Mouse (Mus musculus): ENCODE data around the gene Pcnx.
A peak's percentile ranks its signal among the peaks of the same experiment; 100 is the strongest.
"Not testable (repeated sequence)": the region's sequence is repeated elsewhere in the genome, so short reads cannot be mapped to it uniquely, and the experiment has no call there.

The Pcnx gene

DNA sequence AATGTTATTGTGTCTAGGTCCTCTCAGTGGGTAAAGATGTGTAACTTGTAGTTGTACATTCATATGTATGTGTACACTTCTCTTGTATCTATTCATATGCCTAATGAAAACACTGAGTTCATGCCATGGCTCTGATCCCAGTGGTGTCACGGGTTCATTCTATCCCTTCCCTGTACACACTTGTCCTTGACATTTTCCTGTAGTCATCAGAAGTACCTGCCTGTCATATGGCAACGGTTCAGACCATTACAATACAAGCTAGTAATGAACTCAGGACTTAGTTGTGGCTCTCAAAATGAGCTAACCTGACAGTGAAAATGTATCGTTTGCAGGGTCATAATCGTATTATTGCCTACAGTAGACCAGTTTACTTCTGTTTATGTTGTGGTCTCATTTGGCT lies 98.5 kb downstream of the Pcnx start:
- DNase-seq (ENCODE audit: low spot score in 2 of 2) = no peak

DNA sequence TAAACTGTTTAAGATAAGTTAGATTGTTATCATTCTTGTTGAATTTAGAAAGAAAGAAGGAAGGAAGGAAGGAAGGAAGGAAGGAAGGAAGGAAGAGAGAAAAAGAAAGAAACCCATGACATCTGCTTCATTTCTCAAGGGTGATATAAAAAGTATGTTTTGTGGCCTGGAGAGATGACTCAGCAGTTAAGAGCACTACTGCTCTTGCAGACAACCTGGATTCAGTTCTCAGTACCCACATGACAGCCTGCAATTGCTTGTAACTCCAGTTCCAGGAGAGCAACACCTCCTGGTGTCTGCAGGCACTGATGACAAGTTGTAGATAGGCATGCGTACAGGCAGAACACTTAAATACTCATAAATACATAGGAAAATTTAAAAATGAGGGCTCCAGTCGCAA lies 105.6 kb downstream of the Pcnx start:
- DNase-seq (ENCODE audit: low spot score in 2 of 2) = no peak

DNA sequence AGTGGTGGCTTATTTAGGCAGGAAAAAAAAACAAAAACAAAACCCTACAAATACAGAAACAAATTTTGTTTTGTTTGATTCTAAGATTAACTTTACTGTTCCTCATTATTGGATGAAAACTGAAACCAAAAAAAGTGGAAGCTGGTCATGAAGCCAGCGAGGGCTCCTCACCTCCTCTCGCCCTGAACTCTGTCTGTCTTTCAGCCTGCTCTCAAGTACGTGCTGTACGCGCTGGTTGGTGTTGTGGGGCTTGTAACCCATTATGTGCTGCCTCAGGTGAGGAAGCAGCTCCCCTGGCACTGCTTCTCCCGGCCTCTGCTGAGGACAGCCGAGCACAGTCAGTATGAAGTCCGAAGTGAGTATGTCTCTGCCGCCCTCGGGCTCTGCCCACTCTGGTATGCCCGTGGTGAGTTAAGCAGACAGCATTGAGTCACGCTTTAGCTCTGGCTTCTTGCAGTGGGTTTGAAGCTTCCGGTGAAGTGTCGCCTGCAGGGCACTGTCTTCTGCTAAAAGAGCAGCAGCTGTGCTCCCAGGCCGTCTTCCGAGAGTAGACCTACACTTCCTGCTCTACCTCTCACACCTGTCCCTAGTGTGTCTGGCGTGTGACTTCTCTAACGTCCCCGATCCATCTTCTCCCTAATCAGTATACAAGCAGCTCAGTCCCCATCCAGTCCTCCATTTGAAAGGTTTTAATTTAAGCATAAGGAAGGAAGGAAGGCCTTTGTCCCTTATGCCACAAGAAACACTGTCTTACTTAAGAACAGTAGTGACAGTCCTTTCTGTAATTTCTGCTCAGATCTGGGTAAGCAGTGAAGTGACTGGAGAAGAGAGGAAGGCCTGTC lies 111.4 kb downstream of the Pcnx start:
- DNase-seq (ENCODE audit: low spot score in 2 of 2) = no peak

DNA sequence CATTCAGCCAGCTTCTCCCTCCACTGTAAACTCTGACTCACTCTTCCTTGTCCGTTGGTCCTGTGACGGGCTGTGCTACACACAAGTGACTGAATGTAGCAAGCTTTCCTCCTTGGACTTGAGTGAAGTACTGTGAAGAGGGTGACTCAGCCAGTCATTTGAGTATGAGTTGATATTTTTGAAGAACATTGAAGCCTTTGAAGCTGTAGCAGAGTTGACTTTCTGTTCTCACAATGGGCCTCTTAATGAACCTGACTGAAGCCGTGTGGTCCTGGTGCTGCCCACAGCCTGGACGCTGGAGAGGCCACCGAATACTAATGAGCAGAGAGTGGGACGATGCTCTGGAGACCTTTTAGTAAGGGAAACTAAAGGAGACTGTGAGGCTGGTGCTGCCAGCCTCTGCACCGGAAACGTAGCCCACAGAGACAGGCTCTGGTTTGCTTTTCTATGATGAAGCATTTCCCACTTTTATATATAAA lies 112.1 kb downstream of the Pcnx start:
- DNase-seq (ENCODE audit: low spot score in 2 of 2) = no peak

DNA sequence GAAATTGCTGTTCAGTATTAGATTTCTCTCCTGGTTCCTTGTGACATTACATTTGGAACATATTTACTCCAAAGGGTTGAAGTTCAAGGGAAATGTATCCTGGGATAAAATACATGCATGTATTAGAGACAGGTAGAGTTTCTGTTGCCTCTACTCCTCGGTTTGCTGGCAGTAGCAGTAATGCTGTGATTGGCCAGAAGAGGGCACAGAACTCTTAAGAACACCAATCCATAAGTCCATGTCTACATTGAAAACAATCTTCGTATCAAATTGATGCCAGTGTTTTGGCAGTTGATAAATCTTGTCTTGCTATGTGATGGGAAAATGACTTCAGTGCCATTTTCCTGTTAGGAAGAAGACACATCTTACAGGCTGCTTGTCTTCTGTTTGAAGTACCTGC lies 115.0 kb downstream of the Pcnx start:
- DNase-seq (ENCODE audit: low spot score in 2 of 2) = peak in 1 of 2 experiments; percentile 26

DNA sequence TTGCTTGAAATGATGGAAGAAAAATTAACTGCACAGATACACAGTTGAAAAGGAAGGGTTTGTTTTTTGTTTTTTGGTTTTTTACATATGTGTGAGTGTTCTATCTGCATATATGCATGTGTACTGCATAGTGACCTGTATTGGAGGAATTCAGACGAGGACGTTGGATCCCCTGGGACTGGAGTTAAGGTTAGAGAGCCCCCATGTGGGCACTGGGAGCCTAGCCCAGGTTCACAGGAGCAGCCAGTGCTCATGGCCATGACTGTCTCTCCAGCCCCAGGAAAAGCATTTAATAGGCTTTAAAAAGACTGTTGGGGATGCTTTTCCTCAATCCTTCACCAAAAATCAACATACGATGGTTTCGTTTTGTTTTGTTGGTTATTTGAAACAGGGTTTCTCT lies 117.5 kb downstream of the Pcnx start:
- DNase-seq (ENCODE audit: low spot score in 2 of 2) = no peak

DNA sequence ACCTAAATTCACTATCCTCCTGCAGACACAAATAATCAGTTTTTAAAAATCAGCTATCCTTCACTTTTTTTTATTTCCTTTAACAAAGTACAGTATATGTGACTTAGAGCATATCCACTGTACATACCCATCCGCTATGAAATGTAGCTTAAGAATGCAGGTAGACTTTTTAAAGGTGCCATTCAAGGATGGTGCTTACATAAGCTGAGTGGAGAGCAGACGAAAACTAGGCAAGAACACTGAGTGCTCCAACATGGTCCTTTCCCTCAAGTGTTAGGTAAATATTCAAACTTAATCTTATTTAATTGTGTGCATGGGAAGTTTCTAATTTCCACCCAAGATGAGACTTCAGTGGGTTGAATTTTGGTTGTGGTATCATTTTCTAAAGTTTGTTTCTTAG lies 119.5 kb downstream of the Pcnx start:
- no peak for DNase-seq (ENCODE audit: low spot score in 2 of 2)

DNA sequence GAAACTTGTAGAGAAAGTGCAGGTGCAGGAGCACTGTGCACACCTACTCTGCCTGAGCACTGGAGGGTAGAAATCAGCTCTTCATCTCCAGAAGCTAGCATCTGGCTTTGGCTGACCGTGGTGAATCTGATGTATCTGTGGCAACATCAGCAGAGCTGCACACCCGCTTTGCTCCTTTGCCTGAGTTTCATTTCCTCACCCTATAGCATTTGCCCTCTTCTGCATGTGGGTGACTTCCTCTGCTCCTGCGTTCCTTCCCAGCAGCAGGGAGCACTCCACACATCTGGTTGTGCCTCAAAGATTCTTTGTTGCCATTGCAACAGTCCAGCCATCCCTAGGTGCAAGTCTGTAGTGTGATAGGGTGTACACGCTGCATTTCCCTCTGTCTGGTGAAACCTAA lies 132.3 kb downstream of the Pcnx start:
- no peak for DNase-seq (ENCODE audit: low spot score in 2 of 2)

DNA sequence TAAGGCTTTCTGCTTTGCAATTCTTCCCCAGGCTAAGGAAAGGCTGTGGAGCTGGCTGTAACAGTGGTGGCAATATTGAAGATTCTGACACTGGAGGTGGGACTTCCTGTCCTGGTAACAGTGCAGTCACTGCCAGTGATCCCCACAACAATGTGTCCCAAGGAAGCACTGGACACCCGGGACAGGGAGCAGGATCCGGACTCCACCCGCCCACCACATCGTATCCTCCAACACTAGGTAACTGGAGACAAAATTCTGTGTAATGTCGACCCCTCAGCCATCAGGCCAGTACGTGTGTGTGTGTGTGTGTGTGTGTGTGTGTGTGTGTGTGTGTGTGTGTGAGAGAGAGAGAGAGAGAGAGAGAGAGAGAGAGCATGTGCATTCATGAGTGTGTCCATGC lies 133.2 kb downstream of the Pcnx start:
- no peak for DNase-seq (ENCODE audit: low spot score in 2 of 2)

DNA sequence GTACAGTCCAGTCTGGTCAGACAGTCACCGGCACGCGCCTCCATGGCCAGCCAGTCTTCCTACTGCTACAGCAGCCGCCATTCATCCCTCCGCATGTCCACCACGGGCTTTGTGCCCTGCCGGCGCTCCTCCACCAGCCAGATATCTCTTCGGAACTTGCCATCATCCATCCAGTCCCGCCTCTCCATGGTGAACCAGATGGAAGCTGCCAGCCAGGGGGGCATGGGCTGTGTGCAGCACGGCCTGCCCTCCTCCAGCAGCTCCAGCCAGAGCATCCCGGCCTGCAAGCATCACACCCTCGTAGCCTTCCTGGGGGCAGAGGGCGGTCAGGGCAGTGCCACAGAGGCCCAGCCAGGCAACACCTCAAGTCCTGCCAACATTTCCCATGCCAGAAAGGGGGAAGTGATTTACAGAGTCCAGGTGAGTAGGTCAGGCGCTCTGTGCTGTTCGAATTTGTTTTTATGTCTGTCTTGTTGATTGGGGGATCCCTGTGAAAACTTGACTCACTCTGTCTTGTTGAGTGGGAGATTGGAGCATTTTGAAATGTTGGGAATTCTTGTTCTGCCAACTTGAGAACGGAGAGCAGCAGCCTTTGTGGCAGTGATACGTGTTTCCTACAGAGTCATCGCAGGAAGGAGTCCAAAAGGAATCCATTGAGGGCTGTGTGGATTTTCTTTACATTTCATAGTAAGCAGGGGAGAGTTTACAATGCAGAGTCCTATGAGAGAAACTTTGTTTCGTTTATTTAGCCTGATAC lies 135.3 kb downstream of the Pcnx start:
- no peak for DNase-seq (ENCODE audit: low spot score in 2 of 2)

DNA sequence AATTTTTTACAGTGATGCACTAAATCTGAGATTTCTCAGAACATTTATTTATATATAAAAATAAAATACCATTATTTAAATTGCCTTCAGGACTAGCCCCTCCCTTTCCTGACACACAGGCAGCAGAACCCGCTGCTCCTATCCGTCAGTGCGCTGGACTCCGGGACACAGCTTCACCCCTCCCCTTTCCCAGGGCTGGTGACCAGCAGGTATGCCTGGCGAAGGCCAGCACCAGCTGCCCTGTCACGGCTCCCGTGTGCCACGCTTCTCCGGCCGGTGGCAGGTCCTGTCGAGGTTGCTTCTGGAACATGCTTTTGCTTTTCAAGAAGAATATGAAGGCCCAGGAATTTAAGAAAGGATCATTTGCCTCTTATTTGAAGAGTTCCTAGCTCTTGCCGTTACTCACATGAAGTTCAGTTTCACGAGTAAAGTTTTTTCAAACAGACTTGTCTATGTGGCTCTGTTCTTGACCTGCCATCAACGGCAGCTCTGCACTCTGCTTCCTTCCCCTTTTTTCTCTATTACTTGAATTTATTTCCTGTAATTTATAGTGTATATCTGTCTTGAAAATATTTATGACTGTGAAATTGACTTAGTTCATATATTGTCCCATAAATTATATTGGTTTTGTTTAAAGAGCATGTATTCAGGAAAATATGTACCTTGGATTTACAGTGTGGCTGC lies 137.0 kb downstream of the Pcnx start:
- DNase-seq (ENCODE audit: low spot score in 2 of 2) = no peak

DNA sequence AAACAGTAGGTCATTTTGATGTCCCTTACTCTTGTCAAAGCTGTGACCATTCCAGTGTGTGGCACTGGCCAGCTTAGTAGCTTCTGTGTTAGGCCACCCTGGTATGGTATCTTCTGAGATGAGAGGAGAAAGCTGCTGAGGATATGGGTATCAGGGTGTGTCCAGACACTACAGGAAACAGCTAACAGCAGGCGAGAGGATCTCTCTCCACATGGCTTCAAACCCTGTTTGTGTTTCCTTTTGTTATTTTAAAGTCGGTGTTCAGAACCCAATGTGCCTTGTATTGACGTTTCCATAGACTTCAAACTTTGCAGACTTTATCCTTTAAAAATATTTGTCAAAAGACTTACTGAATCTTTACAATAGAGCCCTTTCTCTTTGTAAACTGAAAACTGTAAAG lies 137.7 kb downstream of the Pcnx start:
- DNase-seq (ENCODE audit: low spot score in 2 of 2) = no peak

DNA sequence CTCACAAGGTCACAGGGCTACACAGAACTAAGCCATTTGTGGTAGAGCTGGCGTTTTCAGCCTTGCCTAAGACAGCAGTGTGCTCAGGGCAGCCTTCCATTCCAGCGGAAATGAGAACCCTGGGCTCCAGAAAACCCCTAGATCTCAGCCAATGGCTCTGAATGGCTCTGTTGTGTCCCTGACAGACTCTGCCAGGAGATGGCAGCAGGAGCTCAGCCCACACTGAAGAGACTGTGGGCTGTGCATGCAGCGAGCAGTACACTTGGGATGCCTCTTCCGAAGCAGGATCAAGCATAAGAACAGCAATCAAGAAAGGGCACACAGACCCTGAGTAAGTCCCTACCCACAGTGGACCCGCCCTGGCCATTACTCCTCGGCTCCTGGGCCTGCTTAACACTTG lies 142.9 kb downstream of the Pcnx start:
- DNase-seq (ENCODE audit: low spot score in 2 of 2) = not testable (repeated sequence)

DNA sequence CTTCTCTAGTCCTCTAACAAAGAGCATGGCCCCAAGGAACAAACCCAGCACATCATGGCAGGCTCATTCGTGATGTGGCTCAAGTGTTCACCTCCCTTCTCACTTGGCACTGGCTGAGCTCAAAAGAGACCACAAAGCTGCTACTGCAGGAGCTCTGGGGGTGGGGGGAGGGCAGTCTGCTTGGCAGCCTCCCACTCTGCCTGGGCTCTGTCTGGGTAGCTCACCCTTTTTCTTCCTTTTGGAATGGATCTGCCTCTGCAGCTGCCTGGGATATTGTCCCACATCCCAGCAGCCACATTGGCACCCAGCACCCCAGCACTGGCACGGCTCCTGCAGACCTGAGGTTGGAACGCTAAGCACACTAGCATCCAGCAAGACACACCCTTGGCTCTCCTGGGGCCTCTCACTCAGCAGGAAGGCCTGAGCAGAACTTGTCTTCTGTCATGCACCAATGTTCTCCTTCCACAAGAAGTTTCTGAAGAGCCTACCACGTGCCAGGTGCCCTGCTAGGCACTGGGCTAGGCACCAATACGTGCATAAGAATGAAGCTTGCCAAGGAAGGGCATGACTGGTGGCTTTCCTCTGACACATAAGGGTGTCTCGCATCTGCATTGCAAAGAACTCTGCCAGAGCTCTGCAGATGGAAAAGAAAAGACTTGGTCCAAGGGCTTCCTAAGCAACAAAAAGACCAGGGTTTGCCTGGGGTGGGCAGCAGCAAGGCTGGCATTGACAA lies 166.2 kb downstream of the Pcnx start:
- DNase-seq (ENCODE audit: low spot score in 2 of 2) = not testable (repeated sequence)

DNA sequence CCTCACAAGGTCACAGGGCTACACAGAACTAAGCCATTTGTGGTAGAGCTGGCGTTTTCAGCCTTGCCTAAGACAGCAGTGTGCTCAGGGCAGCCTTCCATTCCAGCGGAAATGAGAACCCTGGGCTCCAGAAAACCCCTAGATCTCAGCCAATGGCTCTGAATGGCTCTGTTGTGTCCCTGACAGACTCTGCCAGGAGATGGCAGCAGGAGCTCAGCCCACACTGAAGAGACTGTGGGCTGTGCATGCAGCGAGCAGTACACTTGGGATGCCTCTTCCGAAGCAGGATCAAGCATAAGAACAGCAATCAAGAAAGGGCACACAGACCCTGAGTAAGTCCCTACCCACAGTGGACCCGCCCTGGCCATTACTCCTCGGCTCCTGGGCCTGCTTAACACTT lies 173.7 kb downstream of the Pcnx start:
- DNase-seq (ENCODE audit: low spot score in 2 of 2) = not testable (repeated sequence)

DNA sequence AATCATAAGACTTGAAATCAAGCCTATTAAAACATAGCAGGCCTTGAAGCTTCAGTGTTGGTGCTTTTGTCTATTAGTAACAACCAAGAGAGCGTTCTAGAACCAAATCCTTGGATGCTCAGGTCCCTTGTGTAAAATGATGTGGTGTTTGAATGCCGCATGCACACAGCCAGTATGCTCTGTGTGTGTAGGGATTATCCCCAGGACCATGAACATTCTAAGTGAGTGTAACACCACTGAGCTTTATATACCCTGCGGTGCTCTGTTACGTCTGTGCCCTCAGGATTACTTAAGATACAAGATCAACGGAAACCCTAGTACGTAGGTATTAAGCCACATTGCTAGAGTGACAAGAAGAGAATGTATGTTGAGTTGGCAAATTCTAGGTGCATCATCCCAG lies 174.2 kb downstream of the Pcnx start:
- not testable (repeated sequence) for DNase-seq (ENCODE audit: low spot score in 2 of 2)

DNA sequence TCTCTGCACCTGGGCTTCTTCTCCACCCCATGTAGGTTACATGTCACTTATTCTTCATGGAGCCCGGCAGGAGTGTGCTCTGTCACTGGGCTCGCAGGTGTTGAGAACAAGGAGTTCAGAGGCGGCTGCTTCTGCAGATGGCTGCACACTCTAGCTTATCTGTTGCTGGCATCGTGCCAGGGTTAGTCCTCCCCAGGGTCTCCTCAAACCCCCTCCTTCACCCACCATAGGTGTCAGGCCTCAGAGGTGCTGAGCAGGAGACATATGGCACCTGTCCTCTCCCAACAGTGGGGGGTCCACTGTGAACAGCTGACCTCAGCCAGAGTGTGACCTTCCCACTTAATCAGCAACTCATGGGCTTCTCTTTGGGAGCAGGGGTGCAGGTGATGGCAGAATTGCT lies 184.3 kb downstream of the Pcnx start:
- DNase-seq (ENCODE audit: low spot score in 2 of 2) = not testable (repeated sequence)

Data from frontal cortex, postnatal 14 days (tissue).